Mouse (Mus musculus) spleen, adult 10 weeks (tissue): ENCODE data around the gene BC048679. TPM values are rescaled to one million over a fixed set of nuclear protein-coding genes. Genes with fewer than 3 reads are reported as not detected.

Experiments
- polyA plus RNA-seq: library from polyadenylated mRNA; stranded (reverse); fragments of 350-450 nt; fragmentation: Illumina TruSeq; extraction: RNeasy Lipid Tissue Mini Kit (QIAGEN cat#74804); gene quantifications from one replicate; pipeline ENCODE4 v1.2.3, GENCODE M21; 2015; ENCODE audit warnings: low replicate concordance; ENCODE audit not compliant: insufficient read depth

Gene BC048679
- not detected for polyA plus RNA-seq

DNA sequence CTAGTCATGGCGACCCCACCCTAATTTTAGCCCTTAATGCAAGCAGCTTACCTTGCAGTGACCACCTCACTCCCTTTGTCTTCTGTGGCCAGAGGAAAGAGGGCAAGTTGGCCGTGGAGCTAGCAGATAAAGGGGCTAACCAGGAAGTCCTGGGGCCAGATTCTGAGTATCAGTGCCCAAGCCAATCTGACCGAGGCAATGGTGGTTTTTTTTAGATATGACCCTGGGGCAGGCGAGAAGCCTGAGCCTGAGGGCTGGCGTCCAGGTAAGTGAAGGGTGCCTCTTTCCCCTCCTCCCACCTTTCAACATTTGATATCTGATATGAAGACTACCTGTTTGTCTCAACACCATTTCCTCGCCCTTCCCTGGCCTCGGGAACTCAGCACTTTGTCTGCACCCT is at the start of gene BC048679:
TSS of gene BC048679 (minus strand) at position 101 of the 400 bp plus-strand sequence.

DNA sequence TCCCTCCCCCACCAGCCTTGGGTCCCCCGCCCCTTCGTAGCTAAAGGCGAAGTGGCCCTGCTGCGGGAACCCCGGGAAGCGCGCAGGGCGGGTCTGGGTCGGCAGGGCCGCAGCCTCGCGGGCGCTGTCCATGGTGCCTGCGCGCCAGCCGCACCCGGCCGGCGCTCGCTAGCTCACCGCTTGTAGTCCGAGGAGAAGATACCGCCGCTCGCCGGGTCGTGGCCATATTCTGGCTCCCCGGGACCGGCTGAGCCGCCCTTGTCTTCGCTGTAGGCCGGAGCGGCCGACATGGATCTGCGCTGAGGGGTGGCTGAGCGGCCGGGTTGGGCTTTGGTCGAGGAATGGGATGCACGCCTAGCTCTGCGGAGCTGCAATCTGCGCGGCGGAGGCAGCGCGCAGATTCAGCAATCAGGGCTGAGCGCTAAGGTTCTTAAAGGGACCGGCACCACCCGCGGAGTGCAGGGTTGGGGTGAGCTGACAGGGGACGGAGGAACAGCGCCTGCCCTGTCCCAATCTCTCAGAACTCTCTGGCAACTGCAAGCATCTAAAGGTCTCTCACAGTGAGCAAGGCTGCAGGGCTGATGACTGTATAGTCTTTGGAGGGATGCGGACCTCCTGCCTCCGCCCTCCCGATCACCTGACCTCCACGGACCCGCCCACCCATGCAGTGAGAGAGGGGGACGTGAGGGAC is 4.6 kb downstream of the BC048679 start, which contains the start of gene Ap3b2:
TSS of gene Ap3b2 (minus strand) at position 595 of the 691 bp plus-strand sequence.

DNA sequence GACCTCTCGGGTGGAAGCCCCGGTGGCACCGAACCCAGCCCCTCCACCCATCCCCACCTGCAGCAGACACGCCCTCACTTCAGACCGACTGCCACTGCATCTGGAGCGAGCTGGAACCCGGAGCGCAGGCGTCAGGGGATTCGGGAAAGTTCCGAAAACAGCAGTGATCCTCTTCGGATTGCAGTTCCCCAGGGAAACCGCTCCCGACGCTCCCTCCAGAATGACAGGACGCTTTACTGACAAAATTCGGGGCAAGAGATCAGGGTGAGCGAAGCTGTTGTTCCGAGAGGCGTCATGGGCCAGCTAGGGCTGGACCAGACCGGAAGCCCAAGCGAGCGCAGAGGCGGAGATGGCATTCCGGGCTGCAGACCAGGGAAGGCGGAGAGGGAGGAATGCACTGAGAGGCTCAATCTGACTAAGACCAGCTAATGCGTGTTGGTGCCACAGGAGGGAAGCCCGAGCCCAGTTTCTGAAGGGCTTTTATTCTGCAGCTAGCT is 42.9 kb downstream of the BC048679 start, which contains the start of gene Cpeb1:
TSS of gene Cpeb1 (minus strand) at position 311 of the 497 bp plus-strand sequence.

Other genes starting within 250 kb of the BC048679 start
- 2,163 TPM for gene Rps17, start 153.0 kb downstream of the BC048679 start, polyA plus RNA-seq
- gene Cpeb1, start 42.8 kb downstream of the BC048679 start, polyA plus RNA-seq, result 4.7 TPM
- gene Ap3b2, start 4.4 kb downstream of the BC048679 start, polyA plus RNA-seq, result not detected
- gene Fsd2, start 68.7 kb upstream of the BC048679 start, polyA plus RNA-seq, result 2.3 TPM
- gene Whamm, start 73.0 kb upstream of the BC048679 start, polyA plus RNA-seq, result 16.6 TPM
- 1.1 TPM for gene Homer2, start 209.2 kb upstream of the BC048679 start, polyA plus RNA-seq